Mouse (Mus musculus): ENCODE results near the gene Gas8.
"Not testable (repeated sequence)": the region's sequence is repeated elsewhere in the genome, so short reads cannot be mapped to it uniquely, and the experiment has no call there.

The Gas8 gene

GRCm38 (mm10) chr8:123514136-123514535, 4.5 kb upstream of the Gas8 start:
- no peak for ATAC-seq (ENCODE audit: insufficient number of reproducible peaks, low FRiP score, low TSS enrichment)

- ATAC-seq (ENCODE audit: insufficient number of reproducible peaks, low FRiP score, low TSS enrichment) = no peak
Measured at GRCm38 (mm10) chr8:123514781-123515539, 3.7 kb upstream of the Gas8 start, which contains the start of gene Dbndd1. Gene Dbndd1 (minus strand): TSS chr8:123515463.

DNA sequence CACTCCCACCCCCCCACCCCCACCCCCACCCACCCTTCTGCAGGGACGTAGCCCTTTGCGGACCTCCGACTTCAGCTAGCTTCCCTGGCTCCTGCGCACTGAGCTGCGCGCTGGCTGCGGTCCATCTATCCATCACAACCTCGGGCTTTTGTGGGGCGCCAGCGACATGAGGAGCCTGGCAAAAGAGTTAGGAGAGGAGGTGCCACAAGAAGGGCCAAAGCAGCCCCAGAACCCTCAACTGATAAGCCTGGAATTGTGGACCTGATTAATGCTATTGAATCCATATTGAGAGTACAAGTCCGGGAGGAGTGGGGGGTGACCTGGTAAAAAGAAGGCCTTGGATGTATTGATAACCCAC, 3.1 kb upstream of the Gas8 start:
- ATAC-seq (ENCODE audit: insufficient number of reproducible peaks, low FRiP score, low TSS enrichment) = no peak

GRCm38 (mm10) chr8:123516596-123516995, 2.0 kb upstream of the Gas8 start:
- ATAC-seq (ENCODE audit: insufficient number of reproducible peaks, low FRiP score, low TSS enrichment) = no peak

- no peak for ATAC-seq (ENCODE audit: insufficient number of reproducible peaks, low FRiP score, low TSS enrichment)
Measured at GRCm38 (mm10) chr8:123518172-123518571, 462 bp upstream of the Gas8 start.

DNA sequence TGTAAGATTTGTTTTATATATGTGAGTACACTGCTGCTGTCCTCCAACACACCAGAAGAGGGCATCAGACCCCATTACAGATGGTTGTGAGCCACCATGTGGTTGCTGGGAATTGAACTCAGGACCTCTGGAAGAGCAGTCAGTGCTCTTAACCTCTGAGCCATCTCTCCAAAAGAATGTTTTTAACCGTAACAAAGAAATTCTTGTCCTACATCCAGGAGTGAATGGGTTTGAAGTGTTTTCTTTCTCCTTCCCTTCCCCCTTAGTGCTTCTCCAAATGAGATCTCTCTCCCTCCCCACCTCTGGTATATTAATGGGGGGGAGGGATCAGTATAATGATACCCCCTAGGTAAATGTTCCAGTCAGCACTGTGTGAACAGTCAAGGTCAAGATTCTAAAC, 1.4 kb downstream of the Gas8 start:
- not testable (repeated sequence) for ATAC-seq (ENCODE audit: insufficient number of reproducible peaks, low FRiP score, low TSS enrichment)

- ATAC-seq (ENCODE audit: insufficient number of reproducible peaks, low FRiP score, low TSS enrichment) = no peak
Measured at GRCm38 (mm10) chr8:123527720-123528489, 9.3 kb downstream of the Gas8 start.

- ATAC-seq (ENCODE audit: insufficient number of reproducible peaks, low FRiP score, low TSS enrichment) = no peak
Measured at GRCm38 (mm10) chr8:123536242-123536989, 17.8 kb downstream of the Gas8 start.

- no peak for ATAC-seq (ENCODE audit: insufficient number of reproducible peaks, low FRiP score, low TSS enrichment)
Measured at GRCm38 (mm10) chr8:123536990-123537380, 18.4 kb downstream of the Gas8 start.

GRCm38 (mm10) chr8:123537641-123538040, 19.0 kb downstream of the Gas8 start:
- ATAC-seq (ENCODE audit: insufficient number of reproducible peaks, low FRiP score, low TSS enrichment) = not testable (repeated sequence)

- ATAC-seq (ENCODE audit: insufficient number of reproducible peaks, low FRiP score, low TSS enrichment) = not testable (repeated sequence)
Measured at GRCm38 (mm10) chr8:123564221-123564620, 45.6 kb downstream of the Gas8 start.

DNA sequence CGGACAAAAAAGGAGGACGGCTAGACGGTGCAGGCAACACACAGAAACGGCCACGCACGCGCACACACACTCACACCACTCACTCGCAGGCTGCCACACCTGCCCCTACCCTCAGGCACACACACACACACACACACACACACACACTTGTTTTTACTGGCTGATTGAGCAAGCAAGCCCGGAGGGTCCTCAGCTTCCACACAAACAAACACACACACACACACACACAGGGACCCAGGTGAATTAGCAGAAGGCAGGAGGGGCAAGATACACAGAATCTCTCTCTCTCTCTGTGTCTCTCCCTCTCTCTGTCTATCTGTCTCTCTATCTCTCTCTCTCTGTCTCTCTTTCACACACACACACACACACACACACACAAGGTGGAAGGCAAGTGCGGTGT, 56.8 kb downstream of the Gas8 start:
- ATAC-seq (ENCODE audit: insufficient number of reproducible peaks, low FRiP score, low TSS enrichment) = not testable (repeated sequence)
